Mouse (Mus musculus) midbrain, embryonic 14.5 days (tissue): ENCODE results near the gene Mx1. TPM values are rescaled to one million over a fixed set of nuclear protein-coding genes. Genes with fewer than 3 reads are reported as not detected.

ENCODE experiments used
- ATAC-seq: fragments of 200-750 bp; cut with Nextera tagmentation; 2 replicates; pipeline ENCODE4 v1.8.0; 2017; ENCODE audit warnings: moderate number of reproducible peaks, moderate library complexity; ENCODE audit not compliant: low FRiP score, low TSS enrichment
- DNase-seq: peaks from one replicate; pipeline ENCODE4 v3.0.0-alpha.2; 2015
- H3K27ac ChIP-seq: fragments of 300-500 bp; sonication (generic); replicated peaks from 2 replicates; pipeline ENCODE4 v1.5.1; 2014; ENCODE audit warnings: mild to moderate bottlenecking, low read depth, low read length, moderate library complexity
- H3K27me3 ChIP-seq: fragments of 300-500 bp; sonication (generic); 2 replicates; pipeline ENCODE4 v1.6.1; 2014; ENCODE audit warnings: low read length, control low read depth, mixed read lengths; ENCODE audit not compliant: control insufficient read depth, insufficient read depth
- H3K36me3 ChIP-seq: fragments of 300-500 bp; sonication (generic); 2 replicates; pipeline ENCODE4 v1.6.1; 2014; ENCODE audit warnings: low read length, control low read depth; ENCODE audit not compliant: control insufficient read depth, insufficient read depth
- H3K4me1 ChIP-seq: fragments of 300-500 bp; sonication (generic); 2 replicates; pipeline ENCODE4 v1.6.1; 2014; ENCODE audit warnings: mild to moderate bottlenecking, antibody characterized with exemption, low read length, control low read depth; ENCODE audit not compliant: control insufficient read depth, insufficient read depth
- H3K4me2 ChIP-seq: fragments of 300-500 bp; sonication (generic); 2 replicates; pipeline ENCODE4 v1.6.1; 2014; ENCODE audit warnings: mild to moderate bottlenecking, low read length, moderate library complexity
- H3K4me3 ChIP-seq: fragments of 300-500 bp; sonication (generic); replicated peaks from 2 replicates; pipeline ENCODE4 v1.5.1; 2014; ENCODE audit warnings: low read depth, low read length
- H3K9ac ChIP-seq: fragments of 300-500 bp; sonication (generic); replicated peaks from 2 replicates; pipeline ENCODE4 v1.6.1; 2014; ENCODE audit warnings: mild to moderate bottlenecking, low read length, moderate library complexity
- H3K9me3 ChIP-seq: fragments of 300-500 bp; sonication (generic); 2 replicates; pipeline ENCODE4 v1.6.1; 2016; ENCODE audit warnings: low read length, control low read depth, mixed read lengths; ENCODE audit not compliant: control insufficient read depth
- WGBS: fragments of 180-500 bp; shearing (Covaris S2); extraction: QIAGEN DNeasy Blood & Tissue Kit; methylation state at CpG from one replicate; pipeline ENCODE4 v1.1.7; 2014; 5-methylcytosine and 5-hydroxymethylcytosine counted together
- polyA plus RNA-seq: library from polyadenylated mRNA; unstranded; fragments of >200 nt; fragmentation: Nextera tagmentation; extraction: Ambion mirVana; gene quantifications from 2 replicates; pipeline ENCODE4 v1.2.1, GENCODE M21; 2014

The Mx1 gene
- polyA plus RNA-seq, 1 experiment from 2014 or later = 0.99 TPM

DNA sequence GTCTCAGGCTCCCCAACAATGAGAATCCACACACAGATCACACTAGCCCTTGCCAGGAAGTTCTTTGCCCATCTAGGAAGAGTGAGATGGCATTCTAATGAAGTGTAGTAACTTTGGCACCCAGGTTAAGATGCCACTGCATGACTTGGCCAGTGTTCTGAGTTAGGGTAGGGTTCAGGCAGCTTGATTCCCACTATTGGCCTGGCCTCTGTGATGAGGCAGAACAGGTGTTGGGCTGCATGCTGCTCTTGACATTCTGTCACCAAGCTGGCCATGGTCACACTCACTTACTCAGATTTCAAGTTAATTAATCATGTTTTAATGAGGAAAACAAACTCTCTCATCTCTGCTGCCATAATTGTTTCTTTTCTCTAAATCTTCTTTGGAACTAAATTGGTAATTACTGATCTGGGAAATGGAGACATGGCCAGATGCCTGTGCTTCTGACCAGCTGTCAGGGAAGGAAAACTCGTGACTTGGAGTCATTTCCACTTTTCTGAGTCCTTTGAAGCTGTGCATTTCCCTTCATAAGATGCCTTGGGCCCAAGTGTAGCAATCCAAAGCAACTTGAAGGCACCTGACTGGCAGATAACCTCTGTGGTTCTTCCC, 25.2 kb downstream of the Mx1 start:
- Histone ChIP-seq H3K4me1 (no peaks in the 10 kb centered on the region), H3K27ac (no peak overlapping the region), H3K9ac (no peak overlapping the region), H3K4me2 (no peak overlapping the region), H3K4me3 (no peak overlapping the region), H3K27me3 (no peaks in the 10 kb centered on the region), H3K9me3 (no peaks in the 10 kb centered on the region), H3K36me3 (no peaks in the 10 kb centered on the region)
- ATAC-seq (no peak), DNase-seq (no peak)
- 65% methylated on average over 1 of the region's 1 CpGs for WGBS

DNA sequence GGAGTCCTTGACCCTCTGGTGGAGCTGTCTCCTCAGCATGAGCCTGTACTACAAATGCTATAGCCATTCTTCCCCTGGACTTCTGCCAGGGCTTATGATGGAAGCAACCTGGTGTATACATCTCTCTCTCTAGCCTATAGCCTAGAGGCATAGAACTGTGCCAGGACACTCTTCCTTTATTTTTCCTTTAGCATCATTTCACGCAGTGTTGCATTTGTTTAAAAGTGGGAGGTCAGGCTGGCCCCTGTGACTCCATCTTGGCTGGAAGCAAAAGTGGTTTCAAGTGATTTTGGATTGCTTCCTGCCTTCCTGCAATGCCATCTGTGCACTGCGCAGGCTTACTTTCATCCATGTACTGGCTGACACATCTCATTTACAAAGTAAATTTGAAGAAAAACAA, 28.5 kb downstream of the Mx1 start:
- DNase-seq = peak; percentile 2
- Histone ChIP-seq H3K9me3 (no peaks in the 10 kb centered on the region), H3K4me1 (no peaks in the 10 kb centered on the region), H3K9ac (no peak overlapping the region), H3K27me3 (no peaks in the 10 kb centered on the region), H3K4me3 (no peak overlapping the region), H3K27ac (no peak overlapping the region), H3K4me2 (no peak overlapping the region), H3K36me3 (no peaks in the 10 kb centered on the region)
- 92% methylated on average over 2 of the region's 2 CpGs for WGBS
- no peak for ATAC-seq

DNA sequence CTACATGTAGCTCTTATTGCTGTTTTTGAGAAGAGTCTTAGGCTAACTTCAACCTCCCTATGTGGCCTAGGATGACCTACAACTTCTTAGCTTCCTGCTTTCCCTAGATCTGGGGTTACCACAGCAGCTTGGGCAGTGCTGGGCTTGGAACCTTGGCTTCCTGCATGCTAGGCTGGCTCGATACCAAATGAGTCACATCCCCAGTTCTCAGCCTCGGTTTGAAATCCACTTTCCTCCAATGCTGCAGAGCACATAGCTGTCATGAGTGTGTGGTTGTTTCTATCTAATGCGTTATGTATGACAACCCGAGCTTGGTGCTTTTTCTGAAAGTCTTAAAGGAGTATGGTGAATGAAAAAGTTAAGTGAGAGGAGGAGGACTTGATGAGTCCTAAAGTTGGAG, 31.4 kb downstream of the Mx1 start:
- H3K4me1 ChIP-seq = no peaks in the 10 kb centered on the region
- no peaks in the 10 kb centered on the region for H3K9me3 ChIP-seq
- H3K9ac ChIP-seq = no peak overlapping the region
- H3K27ac ChIP-seq = no peak overlapping the region
- H3K4me2 ChIP-seq = no peak overlapping the region
- DNase-seq = no peak
- 87% methylated on average over 4 of the region's 4 CpGs for WGBS
- no peak for ATAC-seq
- no peak overlapping the region for H3K4me3 ChIP-seq
- no peaks in the 10 kb centered on the region for H3K27me3 ChIP-seq
- no peaks in the 10 kb centered on the region for H3K36me3 ChIP-seq

DNA sequence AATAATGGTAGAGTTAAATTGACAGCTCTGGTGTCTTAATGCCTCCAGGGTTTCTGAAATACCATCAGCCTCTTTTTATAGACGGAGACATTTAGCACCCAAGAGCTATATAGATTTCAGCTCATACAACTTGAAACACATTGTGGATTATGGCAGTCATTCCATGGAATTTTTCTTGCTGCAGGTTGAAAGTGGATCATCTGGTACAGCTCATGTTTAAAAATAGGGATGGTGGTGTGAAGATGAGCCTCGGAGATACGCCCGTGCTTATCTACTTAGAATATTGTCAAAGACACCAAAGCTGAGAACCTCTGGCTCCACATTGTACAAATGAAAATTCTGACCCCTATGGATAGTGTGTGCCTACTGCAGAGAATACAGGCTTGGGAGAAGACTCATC, 32.6 kb downstream of the Mx1 start:
- no peak for ATAC-seq
- no peaks in the 10 kb centered on the region for H3K4me1 ChIP-seq
- WGBS = 95% methylated on average over 4 of the region's 4 CpGs
- H3K27me3 ChIP-seq = no peaks in the 10 kb centered on the region
- DNase-seq = no peak
- no peaks in the 10 kb centered on the region for H3K36me3 ChIP-seq
- no peak overlapping the region for H3K9ac ChIP-seq
- no peak overlapping the region for H3K4me2 ChIP-seq
- no peaks in the 10 kb centered on the region for H3K9me3 ChIP-seq
- no peak overlapping the region for H3K4me3 ChIP-seq
- H3K27ac ChIP-seq = no peak overlapping the region

DNA sequence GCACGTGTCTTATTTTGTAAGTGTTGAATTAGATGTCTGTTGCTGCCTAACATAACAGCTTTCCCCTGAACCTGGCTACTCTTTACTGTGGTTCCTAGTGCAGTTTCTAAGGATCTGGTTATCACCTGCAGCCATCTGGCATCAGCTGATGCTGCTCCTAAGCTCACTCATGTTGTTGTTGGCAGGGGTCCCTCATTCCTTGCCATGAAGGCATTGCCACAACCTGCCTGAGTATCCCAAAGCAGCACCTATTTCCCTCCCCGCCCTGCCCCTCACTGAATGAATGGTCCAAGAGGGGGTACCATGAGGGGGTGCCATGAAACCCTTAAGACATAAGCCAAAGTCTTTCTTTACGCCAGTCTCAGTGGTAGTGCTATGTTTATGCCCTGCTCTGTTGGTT, 34.7 kb downstream of the Mx1 start:
- H3K4me3 ChIP-seq = no peak overlapping the region
- DNase-seq = no peak
- no peak overlapping the region for H3K27ac ChIP-seq

DNA sequence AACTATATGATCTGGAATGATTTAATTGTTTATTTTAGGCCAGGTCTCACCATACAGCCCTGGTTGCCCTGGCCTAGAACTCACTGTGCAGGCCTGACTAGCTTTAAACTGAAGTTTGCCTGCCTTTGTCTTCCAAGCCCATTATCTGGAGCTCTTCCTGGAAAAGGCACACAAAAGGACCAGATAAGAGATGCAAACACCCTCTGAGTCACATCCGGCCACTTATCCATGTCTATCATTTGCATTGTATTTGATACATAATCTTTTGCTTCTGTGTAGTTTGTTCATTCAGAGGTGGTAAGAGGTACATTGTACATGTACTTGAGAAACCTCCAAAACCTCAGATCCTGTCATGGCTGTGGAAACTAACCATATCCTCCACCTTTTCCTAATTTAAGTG, 39.1 kb downstream of the Mx1 start:
- DNase-seq (no peak), ATAC-seq (no peak)
- Histone ChIP-seq H3K27ac (no peak overlapping the region), H3K4me2 (no peak overlapping the region), H3K4me1 (no peaks in the 10 kb centered on the region), H3K9ac (no peak overlapping the region), H3K36me3 (no peaks in the 10 kb centered on the region), H3K4me3 (no peak overlapping the region), H3K27me3 (no peaks in the 10 kb centered on the region), H3K9me3 (no peaks in the 10 kb centered on the region)
- 68% methylated on average over 1 of the region's 1 CpGs for WGBS

More for the DNA sequence above, 34.7 kb downstream of the Mx1 start:
- WGBS = 85% methylated on average over 3 of the region's 3 CpGs
- H3K9me3 ChIP-seq = no peaks in the 10 kb centered on the region
- H3K4me2 ChIP-seq = no peak overlapping the region
- no peak for ATAC-seq
- no peaks in the 10 kb centered on the region for H3K36me3 ChIP-seq
- H3K4me1 ChIP-seq = no peaks in the 10 kb centered on the region
- no peak overlapping the region for H3K9ac ChIP-seq
- H3K27me3 ChIP-seq = no peaks in the 10 kb centered on the region

DNA sequence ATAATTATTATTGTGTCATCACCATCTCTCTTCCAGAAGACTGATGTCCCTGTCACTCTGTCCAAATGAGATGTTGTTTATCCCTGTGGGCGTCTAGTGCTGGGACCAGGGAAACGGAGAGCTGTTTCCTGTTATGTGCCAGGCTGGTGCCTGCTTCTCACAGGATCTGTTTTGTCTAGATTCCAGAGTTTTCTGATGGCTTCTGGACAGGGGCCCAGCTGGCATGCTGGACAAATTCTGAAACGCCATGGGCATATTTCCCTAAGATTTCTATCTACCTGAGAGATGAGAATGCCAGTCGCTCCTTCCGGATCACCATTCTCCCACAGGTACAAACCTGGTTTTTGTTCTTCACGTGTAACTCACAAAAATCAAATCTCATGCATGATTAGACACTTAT, 41.0 kb downstream of the Mx1 start:
- Histone ChIP-seq H3K27me3 (no peaks in the 10 kb centered on the region), H3K36me3 (no peaks in the 10 kb centered on the region), H3K9me3 (no peaks in the 10 kb centered on the region), H3K4me1 (no peaks in the 10 kb centered on the region), H3K9ac (no peak overlapping the region), H3K27ac (no peak overlapping the region), H3K4me2 (no peak overlapping the region), H3K4me3 (no peak overlapping the region)
- WGBS = 85% methylated on average over 6 of the region's 6 CpGs
- no peak for DNase-seq
- no peak for ATAC-seq

DNA sequence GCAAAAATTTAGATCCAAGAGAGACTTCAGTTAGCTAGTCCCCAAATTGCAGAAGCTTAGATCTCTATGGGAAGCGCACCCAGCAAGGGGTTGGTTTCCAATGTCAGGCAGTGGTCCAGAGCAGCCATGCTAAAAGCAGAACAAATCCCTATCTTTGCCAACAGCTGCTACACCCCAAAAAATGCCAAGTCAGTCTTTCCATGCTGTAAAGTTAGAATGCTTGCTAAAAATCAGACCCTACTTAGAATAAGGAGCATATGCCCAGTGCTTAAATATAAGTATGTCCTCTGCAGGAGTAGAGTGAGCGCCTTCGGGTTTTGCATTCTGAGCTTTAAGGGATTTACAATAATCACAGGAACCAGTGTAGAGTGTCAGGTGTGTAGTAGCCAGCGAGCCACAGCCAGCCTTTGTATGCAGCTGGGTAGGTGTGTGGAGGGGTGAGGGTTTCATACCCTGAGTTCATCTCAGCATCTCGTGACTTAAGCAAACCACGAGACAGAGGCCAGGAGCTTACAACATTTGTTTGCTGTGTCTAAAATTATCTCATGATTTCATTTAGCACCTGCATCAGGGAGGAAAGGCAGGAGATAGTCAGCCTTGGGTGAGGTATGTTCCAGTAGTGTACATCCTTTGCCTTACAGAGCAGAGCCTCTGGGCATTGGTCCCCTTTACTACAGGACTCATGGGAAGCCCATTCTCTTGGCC, 43.8 kb downstream of the Mx1 start:
- Histone ChIP-seq H3K9ac (no peak overlapping the region), H3K4me3 (no peak overlapping the region), H3K27me3 (no peaks in the 10 kb centered on the region), H3K27ac (no peak overlapping the region), H3K4me1 (no peaks in the 10 kb centered on the region), H3K4me2 (no peak overlapping the region), H3K36me3 (no peaks in the 10 kb centered on the region), H3K9me3 (no peaks in the 10 kb centered on the region)
- DNase-seq (no peak), ATAC-seq (no peak)
- 91% methylated on average over 6 of the region's 6 CpGs for WGBS

DNA sequence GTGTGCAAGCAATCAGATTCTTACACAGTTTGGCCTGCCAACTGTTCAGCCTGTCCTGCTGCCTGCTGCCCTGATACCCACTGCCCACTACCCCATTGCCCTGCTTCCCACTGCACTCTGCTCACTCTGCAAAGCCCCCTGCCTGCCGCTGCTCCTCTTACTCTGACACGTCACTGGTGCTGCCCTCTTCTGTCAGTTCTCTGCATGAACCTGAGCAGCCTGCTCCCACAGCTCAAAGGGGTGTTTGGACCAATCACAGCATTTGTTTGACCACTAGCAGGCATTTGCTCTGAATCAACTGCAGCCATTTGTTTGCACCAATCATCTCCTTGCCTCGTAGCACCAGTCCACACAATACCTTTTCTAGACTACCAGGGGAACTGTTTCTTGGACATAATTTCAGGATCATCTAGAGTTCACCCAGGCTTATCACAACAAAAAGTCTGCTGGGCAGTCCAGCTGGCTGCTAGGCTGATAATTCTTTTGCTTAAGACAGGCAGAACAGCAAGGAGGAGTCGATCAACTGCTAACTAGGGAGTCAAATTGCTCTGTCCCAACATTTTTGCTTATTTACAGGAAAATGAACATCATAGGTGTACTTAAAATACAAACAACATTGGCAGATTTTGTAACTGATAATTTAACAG, 44.7 kb downstream of the Mx1 start:
- Histone ChIP-seq H3K9ac (no peak overlapping the region), H3K27me3 (no peaks in the 10 kb centered on the region), H3K4me3 (no peak overlapping the region), H3K4me2 (no peak overlapping the region), H3K36me3 (no peaks in the 10 kb centered on the region), H3K9me3 (no peaks in the 10 kb centered on the region), H3K4me1 (no peaks in the 10 kb centered on the region), H3K27ac (no peak overlapping the region)
- ATAC-seq = peak; percentile 68; the same call in 1 of the 2 replicates
- DNase-seq = peak; percentile 77
- WGBS = 16% methylated on average over 4 of the region's 4 CpGs
